Mouse (Mus musculus) ES-E14 (cell line): Measurements from ENCODE around the gene Zdhhc14. TPM values are rescaled to one million over a fixed set of nuclear protein-coding genes. Genes with fewer than 3 reads are reported as not detected.

ENCODE experiments used
- DNase-seq: peaks from one replicate; pipeline ENCODE4 v3.0.0-alpha.2; 2013; ENCODE audit warnings: low read depth, low spot score
- H3K27ac ChIP-seq: 2 replicates; pipeline ENCODE4 v1.5.1; 2012; ENCODE audit warnings: low read depth, mild to moderate bottlenecking, low read length, moderate library complexity, mixed read lengths; ENCODE audit not compliant: poor library complexity, insufficient read depth, severe bottlenecking
- H3K36me3 ChIP-seq: 2 replicates; pipeline ENCODE4 v1.6.1; 2012; ENCODE audit warnings: mild to moderate bottlenecking, low read length, moderate library complexity, mixed read lengths; ENCODE audit not compliant: control insufficient read depth, poor library complexity, insufficient read depth, severe bottlenecking
- H3K4me1 ChIP-seq, 2 experiments: fragments of 150-350 bp in 1 of 2; sonication (generic) in 1 of 2; 2 replicates each; pipeline ENCODE4 v1.6.1; 2012; ENCODE audit warnings: low read length in 2 of 2, mild to moderate bottlenecking in 1 of 2, mixed read lengths in 1 of 2; ENCODE audit not compliant: control insufficient read depth in 2 of 2, insufficient read depth in 2 of 2, poor library complexity in 1 of 2
- H3K4me3 ChIP-seq, 2 experiments: fragments of 150-350 bp in 1 of 2; sonication (generic) in 1 of 2; 2 replicates each; pipeline ENCODE4 v1.5.1; 2012; ENCODE audit warnings: low read length in 2 of 2, low read depth in 1 of 2, mild to moderate bottlenecking in 1 of 2, mixed read lengths in 1 of 2; ENCODE audit not compliant: insufficient read depth in 1 of 2, poor library complexity in 1 of 2, severe bottlenecking in 1 of 2
- H3K9ac ChIP-seq: 2 replicates; pipeline ENCODE4 v1.6.1; 2012; ENCODE audit warnings: low read depth, mild to moderate bottlenecking, low read length, mixed read lengths; ENCODE audit not compliant: poor library complexity, insufficient read depth, severe bottlenecking
- H3K9me3 ChIP-seq: fragments of 150-350 bp; sonication (generic); 2 replicates; pipeline ENCODE4 v1.6.1; 2012; ENCODE audit warnings: low read depth, mild to moderate bottlenecking, low read length; ENCODE audit not compliant: control insufficient read depth, insufficient read depth
- CHD2 ChIP-seq: IDR thresholded peaks from 2 replicates; pipeline ENCODE4 v1.6.1; 2014; ENCODE audit warnings: mild to moderate bottlenecking, low read depth, low read length, inconsistent platforms
- HCFC1 ChIP-seq: IDR thresholded peaks from 2 replicates; pipeline ENCODE4 v1.6.1; 2012; ENCODE audit warnings: low read length, inconsistent platforms, borderline replicate concordance; ENCODE audit not compliant: insufficient read depth
- MAFK ChIP-seq: IDR thresholded peaks from 2 replicates; pipeline ENCODE4 v1.6.1; 2014; ENCODE audit warnings: mild to moderate bottlenecking, low read depth, low read length, inconsistent platforms; ENCODE audit not compliant: insufficient read depth
- ZC3H11A ChIP-seq: IDR thresholded peaks from 2 replicates; pipeline ENCODE4 v1.6.1; 2012; ENCODE audit warnings: low read depth, mild to moderate bottlenecking, inconsistent platforms, low read length, borderline replicate concordance
- ZNF384 ChIP-seq: IDR thresholded peaks from 2 replicates; pipeline ENCODE4 v1.6.1; 2012; ENCODE audit warnings: low read depth, low read length, inconsistent platforms
- in situ Hi-C, 2 experiments: fragments of 600-800 bp; cut with MboI; formaldehyde crosslinking; loops; one replicate each; pipeline ENCODE4 v1.15.1; 2025; ENCODE audit warnings: low sequenced_read_pairs in 2 of 2, inconsistent platforms in 1 of 2; ENCODE audit not compliant: unreplicated experiment in 2 of 2
- total RNA-seq: library from RNA; depleted of rRNA; stranded (reverse); fragments of 300-350 nt; gene quantifications from 2 replicates; pipeline ENCODE4 v1.2.3, GENCODE M21; 2012

Zdhhc14 gene
- total RNA-seq, 1 experiment: 0.76 TPM

- H3K9ac ChIP-seq: no peak overlapping the region
- H3K4me1 ChIP-seq: no peaks in the 10 kb centered on the region
- no peaks in the 10 kb centered on the region for H3K9me3 ChIP-seq
- TF ChIP-seq HCFC1 (no peak), ZNF384 (no peak), ZC3H11A (no peak), MAFK (no peak), CHD2 (no peak)
- H3K4me3 ChIP-seq: no peak overlapping the region
- no peak overlapping the region for H3K27ac ChIP-seq
- no peak for DNase-seq
- in situ Hi-C loops: no loop called here
- H3K36me3 ChIP-seq: no peaks in the 10 kb centered on the region
Observed at GRCm38 (mm10) chr17:5596490-5596889, 104.1 kb downstream of the Zdhhc14 start.

DNA sequence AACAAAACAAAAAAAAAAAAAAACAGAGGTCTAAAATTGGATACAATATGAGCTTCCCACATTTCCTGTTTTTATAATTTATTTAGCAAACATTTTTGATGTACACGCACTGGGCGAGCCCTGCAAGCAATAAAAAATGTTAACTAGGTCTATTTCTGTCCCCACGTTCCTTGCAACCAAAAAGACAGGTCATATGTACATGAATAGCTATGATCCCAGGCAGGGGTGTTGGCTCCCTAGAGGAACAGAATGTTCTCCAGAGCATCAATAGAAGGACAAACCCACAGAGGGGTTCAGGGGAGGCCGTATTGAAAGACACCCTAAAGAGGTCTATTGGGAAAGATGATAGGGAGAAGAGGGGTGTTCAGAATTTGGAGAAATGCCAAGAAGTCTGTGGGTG is 106.6 kb downstream of the Zdhhc14 start:
- in situ Hi-C loops: no loop called here
- Histone ChIP-seq H3K27ac (no peak overlapping the region), H3K9me3 (no peaks in the 10 kb centered on the region), H3K4me1 (no peaks in the 10 kb centered on the region), H3K9ac (no peak overlapping the region), H3K4me3 (no peak overlapping the region), H3K36me3 (no peaks in the 10 kb centered on the region)
- no peak for DNase-seq
- no peak for TF ChIP-seq HCFC1
- TF ChIP-seq ZC3H11A: no peak
- no peak for TF ChIP-seq ZNF384
- no peak for TF ChIP-seq CHD2
- TF ChIP-seq MAFK: no peak

GRCm38 (mm10) chr17:5600505-5601027 is 108.2 kb downstream of the Zdhhc14 start:
- DNase-seq: no peak
- no peaks in the 10 kb centered on the region for H3K9me3 ChIP-seq
- no peak for TF ChIP-seq HCFC1
- TF ChIP-seq MAFK: no peak
- no peak for TF ChIP-seq ZC3H11A
- no peak for TF ChIP-seq ZNF384
- TF ChIP-seq CHD2: no peak
- H3K36me3 ChIP-seq: no peaks in the 10 kb centered on the region
- in situ Hi-C loops: no loop called here
- H3K4me3 ChIP-seq: no peak overlapping the region
- H3K9ac ChIP-seq: no peak overlapping the region
- H3K4me1 ChIP-seq: no peaks in the 10 kb centered on the region
- no peak overlapping the region for H3K27ac ChIP-seq

GRCm38 (mm10) chr17:5601953-5602352 is 109.6 kb downstream of the Zdhhc14 start:
- Histone ChIP-seq H3K27ac (no peak overlapping the region), H3K36me3 (no peaks in the 10 kb centered on the region), H3K9ac (no peak overlapping the region), H3K9me3 (no peaks in the 10 kb centered on the region), H3K4me1 (no peaks in the 10 kb centered on the region), H3K4me3 (no peak overlapping the region)
- DNase-seq: no peak
- no peak for TF ChIP-seq HCFC1
- TF ChIP-seq MAFK: no peak
- TF ChIP-seq CHD2: no peak
- no peak for TF ChIP-seq ZC3H11A
- no peak for TF ChIP-seq ZNF384
- in situ Hi-C loops: no loop called here

DNA sequence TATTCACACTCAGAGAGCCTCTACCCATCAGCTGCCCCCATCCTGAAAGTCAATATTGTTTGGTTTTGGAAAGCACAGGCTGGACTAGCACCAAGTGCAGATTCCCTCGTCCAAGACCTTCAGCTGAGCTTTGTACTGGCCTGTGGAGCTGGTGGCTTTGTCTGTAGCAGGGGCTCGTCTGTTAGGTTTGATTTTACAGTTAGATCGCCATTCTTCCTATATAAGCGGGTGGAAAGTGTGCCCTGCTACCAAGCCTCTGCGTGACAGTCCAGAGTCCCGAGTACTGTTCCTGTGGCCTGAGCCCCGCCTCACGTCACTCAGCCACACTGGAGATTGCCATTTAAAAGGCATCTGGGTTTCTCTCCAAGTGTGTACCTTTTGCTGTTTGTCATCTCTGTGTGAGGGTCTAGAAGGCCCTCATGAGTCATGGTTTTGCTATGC is 113.8 kb downstream of the Zdhhc14 start:
- H3K9me3 ChIP-seq: no peaks in the 10 kb centered on the region
- H3K36me3 ChIP-seq: no peaks in the 10 kb centered on the region
- H3K9ac ChIP-seq: no peak overlapping the region
- H3K4me1 ChIP-seq: no peaks in the 10 kb centered on the region
- no peak overlapping the region for H3K4me3 ChIP-seq
- no peak for DNase-seq
- in situ Hi-C loops: no loop called here
- TF ChIP-seq CHD2 (no peak), MAFK (no peak), ZNF384 (no peak), HCFC1 (no peak), ZC3H11A (no peak)
- H3K27ac ChIP-seq: no peak overlapping the region
